8 mouse cellular contexts compared by ENCODE assay signal in the genomic region with DNA sequence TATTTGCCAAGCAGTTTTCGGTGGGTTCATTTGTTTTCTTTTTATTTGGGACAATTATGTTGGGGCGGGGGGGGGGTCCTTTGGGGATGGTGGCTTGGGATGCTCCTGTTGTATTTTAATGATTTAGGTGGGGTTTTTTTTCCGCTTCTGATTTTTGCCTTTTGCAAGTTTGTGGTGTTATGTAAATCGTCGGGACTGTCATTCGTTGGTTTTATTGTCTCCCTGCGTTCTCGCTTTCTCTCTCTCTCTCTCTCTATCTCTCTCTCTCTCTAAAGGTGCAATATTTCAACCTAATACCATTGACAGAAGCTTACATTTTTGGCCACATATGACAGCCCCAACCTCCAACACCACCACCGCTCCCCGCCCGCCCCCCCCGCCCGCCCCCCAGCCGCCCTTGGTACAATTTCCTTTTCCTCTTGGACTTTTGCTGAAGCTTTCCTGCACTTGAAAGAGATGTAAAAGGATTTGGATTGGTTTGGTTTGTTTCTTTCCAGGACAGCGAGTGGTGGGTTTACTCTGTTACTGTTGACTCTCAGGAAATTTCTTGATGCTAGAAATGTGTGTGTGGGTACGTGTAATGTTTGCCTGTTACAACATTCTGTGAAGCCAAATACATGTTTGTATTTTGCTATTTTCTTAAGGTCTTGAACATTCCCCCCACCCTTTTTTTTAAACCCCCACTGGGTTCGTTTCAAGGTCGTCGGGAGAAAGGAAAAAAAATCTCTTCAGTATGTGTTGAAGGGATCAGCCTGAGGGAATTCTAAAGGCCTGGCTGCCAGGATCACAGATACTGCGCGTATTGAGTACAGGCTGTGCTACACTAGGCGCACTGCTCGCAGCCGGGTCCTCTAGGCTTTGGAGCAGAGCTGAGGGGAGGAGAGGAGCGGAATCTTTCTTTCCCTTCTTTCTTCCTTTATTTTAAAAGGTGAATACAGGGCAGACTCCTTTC. TPM values are rescaled to one million over a fixed set of nuclear protein-coding genes. Genes with fewer than 3 reads are reported as not detected.
DNase-seq lines count a peak whose midpoint lies in the region; ATAC-seq and TF ChIP-seq lines count a peak whose summit lies in the region.

No protein-coding gene starts in this region.

- peak overlapping the region; percentile 94 for H3K4me3 ChIP-seq in layer of hippocampus, adult 2 months
- H3K4me3 ChIP-seq in forebrain, embryonic 11.5 days (ENCODE audit: low read depth, low read length) = peak overlapping the region; percentile 57
- peak overlapping the region; percentile 68 for H3K4me3 ChIP-seq in hindbrain, embryonic 14.5 days (replicated peaks; ENCODE audit: low read length)
- peak overlapping the region; percentile 76 for H3K4me3 ChIP-seq in liver, embryonic 12.5 days
- H3K4me3 ChIP-seq in small intestine, adult 2 months (ENCODE audit: low read depth, low read length) = peak overlapping the region; percentile 70

- no peaks in the 10 kb centered on the region for H3K9me3 ChIP-seq in forebrain, embryonic 11.5 days (ENCODE audit: control insufficient read depth, low read length)
- H3K9me3 ChIP-seq in hindbrain, embryonic 14.5 days (ENCODE audit: control insufficient read depth, low read length) = no peaks in the 10 kb centered on the region
- H3K9me3 ChIP-seq in liver, embryonic 12.5 days (replicated peaks) = no peaks in the 10 kb centered on the region

- H3K27ac ChIP-seq in layer of hippocampus, adult 2 months = peak overlapping the region; percentile 99
- peak overlapping the region; percentile 98 for H3K27ac ChIP-seq in forebrain, embryonic 11.5 days (ENCODE audit: low read depth, low read length)
- peak overlapping the region; percentile 99 for H3K27ac ChIP-seq in hindbrain, embryonic 14.5 days
- H3K27ac ChIP-seq in liver, embryonic 12.5 days = peak overlapping the region; percentile 92
- peak overlapping the region; percentile 98 for H3K27ac ChIP-seq in small intestine, adult 2 months (ENCODE audit: insufficient read depth, low read depth, low read length)

- H3K4me1 ChIP-seq in forebrain, embryonic 11.5 days (replicated peaks; ENCODE audit: control insufficient read depth, insufficient read depth, low read length) = peaks cover 5% of the 10 kb centered on the region; the same call in 1 of the 2 replicates
- H3K4me1 ChIP-seq in hindbrain, embryonic 14.5 days (replicated peaks; ENCODE audit: control insufficient read depth, insufficient read depth, low read length) = peaks cover 21% of the 10 kb centered on the region; the same call in 1 of the 2 replicates
- peaks cover 52% of the 10 kb centered on the region for H3K4me1 ChIP-seq in liver, embryonic 12.5 days
- H3K4me1 ChIP-seq in small intestine, adult 2 months (ENCODE audit: control insufficient read depth, insufficient read depth, insufficient read length, low read length) = peaks cover 13% of the 10 kb centered on the region

- no peak for DNase-seq in layer of hippocampus, adult 2 months (ENCODE audit: low spot score in 2 of 2)
- no peak for DNase-seq in layer of hippocampus, postnatal 25 days (ENCODE audit: extremely low spot score in 1 of 2, low spot score in 1 of 2)
- DNase-seq in ZHBTc4 (ENCODE audit: low read depth, low spot score) = peak; percentile 34
- no peak for DNase-seq in forebrain, embryonic 11.5 days (ENCODE audit: low spot score)
- no peak for DNase-seq in hindbrain, embryonic 14.5 days (ENCODE audit: low spot score)
- no peak for DNase-seq in frontal cortex, postnatal 14 days (ENCODE audit: low spot score in 2 of 2)

- no peak for TF ChIP-seq POLR2A in small intestine, adult 2 months (IDR thresholded peaks at IDR 0.05; ENCODE audit: low read depth, low read length)

- under 1% methylated on average over 25 of the region's 25 CpGs for WGBS in forebrain, embryonic 11.5 days
- WGBS in hindbrain, embryonic 14.5 days = 2% methylated on average over 24 of the region's 25 CpGs
- WGBS in liver, embryonic 12.5 days (ENCODE audit: insufficient replicate concordance) = 11% methylated on average over 25 of the region's 25 CpGs
- WGBS in small intestine, adult 2 months = 19% methylated on average over 25 of the region's 25 CpGs

- H3K36me3 ChIP-seq in forebrain, embryonic 11.5 days (ENCODE audit: control insufficient read depth, insufficient read depth, low read length) = no peaks in the 10 kb centered on the region
- no peaks in the 10 kb centered on the region for H3K36me3 ChIP-seq in hindbrain, embryonic 14.5 days (replicated peaks; ENCODE audit: control insufficient read depth, insufficient read depth)
- no peaks in the 10 kb centered on the region for H3K36me3 ChIP-seq in liver, embryonic 12.5 days
- H3K36me3 ChIP-seq in small intestine, adult 2 months (ENCODE audit: control insufficient read depth, insufficient read depth, low read length) = no peaks in the 10 kb centered on the region

- peaks cover 15% of the 10 kb centered on the region for H3K27me3 ChIP-seq in forebrain, embryonic 11.5 days (ENCODE audit: control insufficient read depth, insufficient read depth, low read length)
- peaks cover 25% of the 10 kb centered on the region for H3K27me3 ChIP-seq in hindbrain, embryonic 14.5 days (ENCODE audit: control insufficient read depth, insufficient read depth, low read length)
- H3K27me3 ChIP-seq in liver, embryonic 12.5 days (replicated peaks) = peaks cover 87% of the 10 kb centered on the region
- H3K27me3 ChIP-seq in small intestine, adult 2 months (ENCODE audit: control insufficient read depth, insufficient read depth, low read length) = no peaks in the 10 kb centered on the region

- H3K4me2 ChIP-seq in forebrain, embryonic 11.5 days (ENCODE audit: low read depth, low read length, severe bottlenecking) = peak overlapping the region; percentile 86
- H3K4me2 ChIP-seq in hindbrain, embryonic 14.5 days (replicated peaks) = peak overlapping the region; percentile 99
- H3K4me2 ChIP-seq in liver, embryonic 12.5 days = peak overlapping the region; percentile 98

- ATAC-seq in forebrain, embryonic 11.5 days (replicated peaks; ENCODE audit: low FRiP score) = no peak
- 0 out of 2 replicates have a peak, but pooled peaks have one; percentile 35 for ATAC-seq in hindbrain, embryonic 14.5 days (ENCODE audit: low FRiP score)
- no peak for ATAC-seq in liver, embryonic 12.5 days

- peak overlapping the region; percentile 83 for H3K9ac ChIP-seq in forebrain, embryonic 11.5 days (ENCODE audit: low read length)
- H3K9ac ChIP-seq in hindbrain, embryonic 14.5 days = peak overlapping the region; percentile 86
- H3K9ac ChIP-seq in liver, embryonic 12.5 days = peak overlapping the region; percentile 86

- no peak for TF ChIP-seq CTCF in layer of hippocampus, adult 2 months (conservative IDR thresholded peaks at IDR 0.05)
- TF ChIP-seq CTCF in small intestine, adult 2 months (IDR thresholded peaks at IDR 0.05; ENCODE audit: extremely low read depth, insufficient read length, insufficient replicate concordance, low read depth, low read length) = no peak

RNA-seq across cellular contexts. Expression of gene Bcl6, which starts 0.8 kb away (rescaled TPM):
- total RNA-seq in layer of hippocampus, adult 2 months (2021) = 10 to 100 TPM; 56.8 to 61.5 TPM
- total RNA-seq in layer of hippocampus, postnatal 25 days (2021) = 10 to 100 TPM; 50.2 to 53.1 TPM
- 0.12 and 0.24 TPM in 2 replicates for polyA plus RNA-seq in forebrain, embryonic 11.5 days (2014; fragmentation: Nextera tagmentation; extraction: Ambion mirVana)
- 0.35 and 0.50 TPM in 2 replicates for polyA plus RNA-seq in hindbrain, embryonic 14.5 days (2014; fragmentation: Nextera tagmentation; extraction: Ambion mirVana)
- 0.12 and 0.19 TPM in 2 replicates for polyA plus RNA-seq in liver, embryonic 12.5 days (2016; fragmentation: Nextera tagmentation; extraction: Ambion mirVana)
- polyA plus RNA-seq in small intestine, adult 2 months (2012; rRNA removed) = 4.1 and 12.2 TPM in 2 replicates

RNA-seq across cellular contexts. Expression of gene Gm37419, which starts 1.2 kb away (rescaled TPM):
- not detected for total RNA-seq in layer of hippocampus, adult 2 months (2021)
- total RNA-seq in layer of hippocampus, postnatal 25 days (2021) = not detected
- polyA plus RNA-seq in forebrain, embryonic 11.5 days (2014; fragmentation: Nextera tagmentation; extraction: Ambion mirVana) = not detected in 2 replicates
- not detected in 2 replicates for polyA plus RNA-seq in hindbrain, embryonic 14.5 days (2014; fragmentation: Nextera tagmentation; extraction: Ambion mirVana)
- polyA plus RNA-seq in liver, embryonic 12.5 days (2016; fragmentation: Nextera tagmentation; extraction: Ambion mirVana) = not detected in 2 replicates
- not detected in 2 replicates for polyA plus RNA-seq in small intestine, adult 2 months (2012; rRNA removed)

RNA-seq across cellular contexts. Expression of gene Rtp2, which starts 57.3 kb away (rescaled TPM):
- under 1 TPM; 0.32 to 0.54 TPM for total RNA-seq in layer of hippocampus, adult 2 months (2021)
- under 1 TPM; 0.47 to 0.49 TPM for total RNA-seq in layer of hippocampus, postnatal 25 days (2021)
- not detected in 2 replicates for polyA plus RNA-seq in forebrain, embryonic 11.5 days (2014; fragmentation: Nextera tagmentation; extraction: Ambion mirVana)
- not detected in 2 replicates for polyA plus RNA-seq in hindbrain, embryonic 14.5 days (2014; fragmentation: Nextera tagmentation; extraction: Ambion mirVana)
- not detected in 2 replicates for polyA plus RNA-seq in liver, embryonic 12.5 days (2016; fragmentation: Nextera tagmentation; extraction: Ambion mirVana)
- not detected in 2 replicates for polyA plus RNA-seq in small intestine, adult 2 months (2012; rRNA removed)
